8 mouse cellular contexts compared by ENCODE assay signal in genomic region chr3:88532299-88532674, GRCm38 (mm10). TPM values are rescaled to one million over a fixed set of nuclear protein-coding genes. Genes with fewer than 3 reads are reported as not detected.
A peak's percentile ranks its signal among the peaks of the same experiment; 100 is the strongest.
DNase-seq lines count a peak whose midpoint lies in the region; ATAC-seq and TF ChIP-seq lines count a peak whose summit lies in the region.

Gene Mex3a, plus strand, starts transcription at chr3:88532395.

- H3K4me1 ChIP-seq in testis, adult 2 months (ENCODE audit: control insufficient read depth, insufficient read depth, low read length), result peaks cover 23% of the 10 kb centered on the region
- peaks cover 71% of the 10 kb centered on the region for H3K4me1 ChIP-seq in limb, embryonic 10.5 days
- H3K4me1 ChIP-seq in stomach, embryonic 15.5 days, result peaks cover 68% of the 10 kb centered on the region

- H3K27me3 ChIP-seq in testis, adult 2 months (ENCODE audit: control insufficient read depth, insufficient read depth, low read length), result no peaks in the 10 kb centered on the region; the same call in 1 of the 2 replicates
- no peaks in the 10 kb centered on the region for H3K27me3 ChIP-seq in limb, embryonic 10.5 days (ENCODE audit: low read depth, poor library complexity, severe bottlenecking)
- no peaks in the 10 kb centered on the region for H3K27me3 ChIP-seq in stomach, embryonic 15.5 days (replicated peaks)

- peak; percentile 52 for DNase-seq in embryo, embryonic 10 days (ENCODE audit: low spot score)
- DNase-seq in embryo, embryonic 11 days, result no peak
- DNase-seq in testis, postnatal 14 days (ENCODE audit: low spot score), result no peak
- DNase-seq in limb, embryonic 10.5 days (ENCODE audit: low spot score), result no peak
- DNase-seq in left cerebral cortex, adult 8-10 months (ENCODE audit: low spot score in 2 of 2), result no peak
- no peak for DNase-seq in left cerebral cortex, postnatal 14 days (ENCODE audit: low spot score in 2 of 2)

- H3K9me3 ChIP-seq in limb, embryonic 10.5 days (replicated peaks), result no peaks in the 10 kb centered on the region
- H3K9me3 ChIP-seq in stomach, embryonic 15.5 days, result no peaks in the 10 kb centered on the region

- WGBS in limb, embryonic 10.5 days, result 1% methylated on average over 29 of the region's 31 CpGs
- 0% methylated on average over 13 of the region's 31 CpGs for WGBS in stomach, embryonic 15.5 days

- intact Hi-C loops in left cerebral cortex, postnatal 14 days (cut with DNase I), result no loop called here

- H3K27ac ChIP-seq in testis, adult 2 months (ENCODE audit: control insufficient read depth, insufficient read depth, low read depth, low read length), result peak within 1 kb of the TSS; percentile 70
- H3K27ac ChIP-seq in limb, embryonic 10.5 days, result peak within 1 kb of the TSS; percentile 100
- H3K27ac ChIP-seq in stomach, embryonic 15.5 days, result peak within 1 kb of the TSS; percentile 94

- no peaks in the 10 kb centered on the region for H3K36me3 ChIP-seq in testis, adult 2 months (ENCODE audit: control insufficient read depth, insufficient read depth, low read length)
- peaks cover 48% of the 10 kb centered on the region for H3K36me3 ChIP-seq in limb, embryonic 10.5 days
- peaks cover 4% of the 10 kb centered on the region; the same call in 1 of the 2 replicates for H3K36me3 ChIP-seq in stomach, embryonic 15.5 days

- peak within 1 kb of the TSS; percentile 94 for H3K4me3 ChIP-seq in testis, adult 2 months (ENCODE audit: control insufficient read depth, low read depth, low read length)
- peak within 1 kb of the TSS; percentile 86 for H3K4me3 ChIP-seq in limb, embryonic 10.5 days
- peak within 1 kb of the TSS; percentile 90 for H3K4me3 ChIP-seq in stomach, embryonic 15.5 days (replicated peaks)

- no peak for TF ChIP-seq CTCF in testis, adult 2 months (IDR thresholded peaks at IDR 0.05; ENCODE audit: control insufficient read depth, insufficient read depth, insufficient replicate concordance, low read depth, low read length)

- peak within 1 kb of the TSS; percentile 87 for H3K9ac ChIP-seq in stomach, embryonic 15.5 days

- TF ChIP-seq POLR2A in testis, adult 2 months (IDR thresholded peaks at IDR 0.05; ENCODE audit: control insufficient read depth, low read depth, low read length), result no peak

- no peak for ATAC-seq in stomach, embryonic 15.5 days (ENCODE audit: insufficient read depth, low FRiP score, low read depth)

- peak within 1 kb of the TSS; percentile 73 for H3K4me2 ChIP-seq in stomach, embryonic 15.5 days

RNA-seq across cellular contexts. Expression of gene Mex3a, which starts in this region (rescaled TPM):
- polyA plus RNA-seq in testis, adult 2 months (2012; rRNA removed), result 1.4 and 1.5 TPM in 2 replicates
- polyA plus RNA-seq in limb, embryonic 10.5 days (2016; fragmentation: Nextera tagmentation; extraction: Ambion mirVana), result 28.9 and 34.8 TPM in 2 replicates
- 11.9 and 12.1 TPM in 2 replicates for polyA plus RNA-seq in stomach, embryonic 15.5 days (2015; fragmentation: Nextera tagmentation; extraction: Ambion mirVana)
- 1 to 10 TPM; 2.3 to 3.1 (median 2.6) TPM for total RNA-seq in left cerebral cortex, adult 8-10 months (2022)
- total RNA-seq in left cerebral cortex, postnatal 14 days (2021), result 1 to 10 TPM; 3.3 to 4.2 TPM
